Mouse (Mus musculus) cerebellum, adult 9-10 months (tissue): Measurements from ENCODE around the gene Ldlr.
"Not testable (repeated sequence)": the region's sequence is repeated elsewhere in the genome, so short reads cannot be mapped to it uniquely, and the experiment has no call there.

Source experiments
- DNase-seq: peaks from one replicate; pipeline ENCODE4 v3.0.0; 2022

The Ldlr gene

GRCm38 (mm10) chr9:21723377-21724146 is at the start of gene Ldlr:
TSS of gene Ldlr (plus strand) at chr9:21723483.
- DNase-seq, result peak; percentile 85

- DNase-seq, result no peak
Measured at GRCm38 (mm10) chr9:21677706-21678105, 45.6 kb upstream of the Ldlr start.

GRCm38 (mm10) chr9:21680448-21680847 is 42.8 kb upstream of the Ldlr start:
- no peak for DNase-seq

DNA sequence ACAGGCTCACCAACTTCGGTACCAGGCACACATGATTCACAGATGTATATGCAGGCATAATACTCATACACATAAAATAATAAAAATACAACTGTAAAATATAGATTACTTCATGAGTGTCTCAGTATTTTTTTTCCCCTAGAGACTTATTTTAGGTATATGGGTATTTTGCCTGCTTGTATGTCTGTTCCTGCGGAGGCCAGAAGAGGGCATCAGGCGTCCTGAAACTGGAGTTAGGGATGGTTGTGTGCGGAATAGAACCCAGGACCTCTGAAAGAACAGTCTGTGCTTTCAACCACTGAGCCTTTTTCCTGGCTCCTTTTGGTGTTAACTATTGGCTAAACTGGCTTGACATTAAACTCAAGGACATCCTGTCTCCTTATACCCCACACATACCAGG is 40.5 kb upstream of the Ldlr start:
- no peak for DNase-seq

DNA sequence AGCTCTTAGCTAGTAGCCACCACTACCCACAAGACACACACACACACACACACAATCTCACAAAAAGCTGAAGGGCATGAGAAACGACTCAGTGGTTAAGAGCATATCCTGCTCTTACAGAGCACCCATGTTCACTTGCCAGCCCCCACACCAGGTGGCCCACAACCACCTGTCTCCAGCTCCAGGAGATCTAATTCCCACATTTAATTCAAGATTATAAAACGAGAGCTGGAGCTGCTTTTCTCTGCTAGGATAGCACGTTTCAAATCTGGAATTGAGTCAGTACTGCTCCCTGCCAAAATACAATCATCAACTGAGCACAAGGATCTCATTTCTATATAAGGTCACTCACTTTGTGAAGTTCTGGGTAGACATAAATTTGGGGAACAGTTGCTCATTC is 39.4 kb upstream of the Ldlr start:
- no peak for DNase-seq

GRCm38 (mm10) chr9:21688554-21688953 is 34.7 kb upstream of the Ldlr start:
- no peak for DNase-seq

DNA sequence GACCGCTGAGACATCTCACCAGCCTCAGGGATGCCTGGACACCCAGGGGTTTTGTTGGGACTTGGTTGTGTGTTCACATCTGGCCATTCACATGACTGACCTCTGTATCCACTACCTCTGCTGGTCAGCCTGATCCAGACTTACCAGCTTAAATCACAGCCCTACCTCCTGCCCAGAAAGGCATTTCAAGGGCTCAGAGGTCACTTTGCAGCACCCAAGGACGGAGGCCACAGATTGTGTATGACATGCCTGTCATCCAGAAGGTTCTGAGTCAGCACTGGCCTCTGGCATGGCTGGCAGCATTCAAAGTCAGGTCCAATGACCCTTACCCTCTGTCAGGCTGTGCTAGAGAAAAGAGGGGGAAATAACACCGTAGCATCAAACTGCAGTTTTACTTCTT is 33.3 kb upstream of the Ldlr start:
- no peak for DNase-seq

GRCm38 (mm10) chr9:21691862-21692261 is 31.4 kb upstream of the Ldlr start:
- peak; percentile 51 for DNase-seq

- no peak for DNase-seq
Measured at GRCm38 (mm10) chr9:21692491-21692890, 30.8 kb upstream of the Ldlr start.

DNA sequence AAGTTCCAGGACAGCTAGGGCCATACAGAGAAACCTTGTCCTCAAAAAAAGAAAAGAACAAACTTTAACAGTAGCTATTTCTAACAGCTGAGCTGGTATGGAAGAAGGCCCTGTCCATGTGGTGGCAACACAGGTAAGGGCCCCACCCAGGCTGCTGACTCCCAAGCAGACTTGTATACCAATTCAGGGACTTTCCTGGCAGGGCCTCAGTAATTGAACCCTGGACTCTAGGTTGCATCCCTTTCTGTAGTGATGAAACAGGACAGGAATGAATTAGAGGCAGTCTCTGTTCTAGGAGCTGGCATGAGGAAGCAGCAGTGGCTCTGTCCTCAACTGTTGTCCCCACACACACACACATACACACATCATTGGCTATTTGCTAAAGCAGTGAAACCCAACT is 29.2 kb upstream of the Ldlr start:
- DNase-seq, result no peak

- DNase-seq, result no peak
Measured at GRCm38 (mm10) chr9:21695229-21695792, 28.0 kb upstream of the Ldlr start.

- DNase-seq, result no peak
Measured at GRCm38 (mm10) chr9:21697121-21697520, 26.2 kb upstream of the Ldlr start.

DNA sequence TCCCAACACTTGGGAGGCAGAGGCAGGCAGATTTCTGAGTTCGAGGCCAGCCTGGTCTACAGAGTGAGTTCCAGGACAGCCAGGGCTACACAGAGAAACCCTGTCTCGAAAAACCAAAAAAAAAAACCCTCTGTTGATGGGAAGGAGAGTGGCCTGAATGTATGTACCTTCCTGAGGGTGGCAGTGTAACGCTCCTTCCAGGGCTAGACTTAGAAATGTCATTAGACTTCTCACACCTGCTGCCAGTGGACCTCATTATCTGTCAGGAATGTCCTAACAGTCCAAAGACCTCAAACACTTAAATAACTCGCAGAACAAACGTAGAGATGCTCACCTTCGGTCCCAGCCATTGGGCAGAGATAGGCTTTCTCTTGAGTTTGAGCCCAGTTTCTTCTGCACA is 24.0 kb upstream of the Ldlr start:
- DNase-seq, result not testable (repeated sequence)

DNA sequence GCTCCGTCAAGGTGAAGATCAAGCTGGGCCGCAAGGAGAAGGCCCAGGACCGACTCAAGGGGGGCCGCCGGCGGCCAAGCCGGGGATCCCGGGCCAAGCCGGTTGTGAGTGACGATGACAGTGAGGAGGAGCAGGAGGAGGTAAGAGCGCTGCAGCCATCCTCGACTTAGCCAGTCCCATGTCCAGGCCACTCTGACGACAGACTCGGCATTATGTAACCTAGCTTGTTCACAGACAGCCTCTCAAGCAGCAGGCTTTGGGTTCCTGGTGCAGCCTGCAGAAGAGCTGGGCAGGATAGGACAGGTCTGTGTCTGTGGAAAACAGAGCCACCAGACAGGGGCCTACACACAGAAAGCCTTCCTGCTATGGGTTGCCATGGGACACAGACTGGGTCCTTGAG is 22.2 kb upstream of the Ldlr start:
- DNase-seq, result no peak

- no peak for DNase-seq
Measured at GRCm38 (mm10) chr9:21703494-21703893, 19.8 kb upstream of the Ldlr start.

GRCm38 (mm10) chr9:21706085-21706484 is 17.2 kb upstream of the Ldlr start:
- no peak for DNase-seq

DNA sequence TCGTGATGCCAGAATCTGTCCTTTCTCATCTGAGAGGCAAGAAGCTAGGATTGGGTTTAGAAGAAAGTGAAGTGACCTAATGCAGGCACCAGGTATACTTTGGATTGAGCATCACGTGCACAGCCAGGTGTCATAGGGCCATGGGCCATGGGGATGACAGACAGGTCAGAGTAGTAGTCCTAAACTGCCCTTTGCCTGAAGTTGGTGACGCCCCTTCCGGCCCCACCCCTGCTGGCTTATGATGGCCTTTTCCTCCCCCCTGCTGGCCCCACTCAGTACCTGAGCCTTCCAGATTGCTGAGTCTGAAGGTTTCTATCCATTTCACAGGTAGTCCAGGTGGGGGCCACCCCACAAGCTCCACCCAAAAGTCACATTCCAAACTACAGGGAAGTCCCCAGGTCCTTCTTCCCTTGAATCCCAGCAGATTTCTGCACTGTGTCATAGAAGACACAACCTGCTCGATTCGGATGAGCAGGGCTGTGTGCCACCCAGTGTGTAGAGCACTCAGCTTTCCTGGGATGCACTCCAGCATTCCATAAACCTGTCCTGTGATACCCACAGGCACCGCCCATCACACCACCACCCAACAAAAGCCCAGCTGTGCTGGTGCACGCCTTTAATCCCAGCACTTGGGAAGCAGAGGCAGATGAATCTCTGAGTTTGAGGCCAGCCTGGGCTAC is 16.6 kb upstream of the Ldlr start:
- no peak for DNase-seq

GRCm38 (mm10) chr9:21709340-21709739 is 13.9 kb upstream of the Ldlr start:
- no peak for DNase-seq

- DNase-seq, result no peak
Measured at GRCm38 (mm10) chr9:21715298-21715697, 8.0 kb upstream of the Ldlr start.

DNA sequence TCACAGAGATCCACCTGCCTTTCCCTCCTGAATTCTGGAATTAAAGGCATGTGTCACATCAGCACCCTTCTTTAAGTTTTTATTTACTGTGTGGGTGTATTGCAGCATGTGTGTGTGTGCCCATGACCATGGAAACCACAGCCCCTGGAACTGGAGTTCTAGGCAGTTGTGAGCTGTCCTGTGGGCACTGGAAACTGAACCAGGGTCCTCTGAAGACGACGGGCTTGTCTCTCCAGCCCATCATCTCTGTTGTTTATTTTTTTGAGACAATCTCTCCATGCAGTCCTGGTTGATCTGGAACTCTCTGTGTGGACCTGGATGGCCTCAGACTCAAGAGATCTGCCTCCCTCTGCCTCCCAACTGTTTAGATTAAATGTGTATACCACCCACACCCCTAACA is 6.3 kb upstream of the Ldlr start:
- no peak for DNase-seq

- DNase-seq, result no peak
Measured at GRCm38 (mm10) chr9:21721036-21721435, 2.2 kb upstream of the Ldlr start.

DNA sequence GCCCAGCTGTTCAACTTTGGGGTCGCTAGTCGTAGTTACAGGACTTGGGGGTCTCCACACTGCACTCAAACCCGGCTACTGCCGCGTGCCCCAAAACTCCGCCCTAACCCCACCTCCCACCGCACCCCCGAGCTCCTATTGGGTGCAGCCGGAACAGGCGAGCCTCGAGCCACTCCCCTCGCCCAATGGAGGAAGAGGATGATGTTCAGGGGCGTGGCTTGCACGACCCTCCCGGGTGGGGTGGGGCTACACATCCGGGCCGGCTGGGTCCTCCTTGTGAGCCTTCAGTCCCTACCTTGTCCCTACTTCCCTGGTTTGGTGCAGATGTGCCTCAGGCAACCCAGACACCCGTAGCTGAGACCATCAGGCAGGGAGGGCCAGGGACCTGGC is 859 bp downstream of the Ldlr start:
- DNase-seq, result peak; percentile 92

DNA sequence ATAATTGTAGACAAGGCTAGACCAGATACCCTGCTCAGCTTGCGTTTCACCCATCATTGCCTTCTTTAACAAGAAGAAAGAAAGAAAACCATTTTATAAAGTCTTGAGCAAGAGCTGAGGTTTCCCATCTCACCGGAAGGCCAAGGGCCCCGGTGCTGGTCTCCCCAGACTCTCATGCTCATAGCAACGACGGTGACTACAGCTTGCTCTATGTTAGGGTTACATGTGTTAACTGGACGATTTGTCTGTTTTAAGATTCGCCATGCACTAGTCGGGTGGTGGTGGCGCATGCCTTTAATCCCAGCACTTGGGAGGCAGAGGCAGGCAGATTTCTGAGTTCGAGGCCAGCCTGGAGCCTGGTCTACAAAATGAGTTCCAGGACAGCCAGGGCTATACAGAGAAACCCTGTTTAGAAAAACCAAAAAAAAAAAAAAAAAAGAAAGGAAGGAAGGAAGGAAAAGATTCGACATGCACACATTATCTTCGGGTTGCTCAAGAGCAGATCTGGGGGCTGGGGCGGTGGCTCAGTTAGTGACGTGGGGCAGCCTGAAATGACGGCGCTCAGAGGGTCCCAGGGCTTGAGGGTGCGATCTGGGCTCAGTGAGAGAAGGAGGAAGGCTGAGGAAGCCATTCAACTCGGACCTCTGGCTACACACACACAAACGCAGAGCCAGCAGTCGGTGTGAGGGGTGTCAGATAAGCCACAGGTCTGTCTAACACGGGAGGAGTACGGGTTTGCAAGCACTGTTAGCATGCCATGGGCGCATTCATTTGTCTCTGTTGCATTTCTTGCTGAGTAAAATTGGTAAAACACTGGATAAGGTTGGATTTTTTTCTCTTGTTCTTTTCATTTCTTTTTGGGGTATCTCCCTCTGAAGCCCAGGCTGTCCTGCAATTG is 2.2 kb downstream of the Ldlr start:
- DNase-seq, result no peak
